Mouse (Mus musculus) limb, embryonic 15.5 days (tissue): ENCODE measurements around the gene Fam180a. TPM values are rescaled to one million over a fixed set of nuclear protein-coding genes. Genes with fewer than 3 reads are reported as not detected.

Experiments
- ATAC-seq: fragments of 200-750 bp; cut with Nextera tagmentation; 2 replicates; pipeline ENCODE4 v1.8.0; 2017; ENCODE audit warnings: low read depth, moderate TSS enrichment; ENCODE audit not compliant: insufficient number of reproducible peaks, low FRiP score, low TSS enrichment
- H3K27ac ChIP-seq: fragments of 300-500 bp; sonication (generic); 2 replicates; pipeline ENCODE4 v1.5.1; 2015; ENCODE audit warnings: moderate library complexity, mild to moderate bottlenecking, inconsistent platforms
- H3K27me3 ChIP-seq: fragments of 300-500 bp; sonication (generic); 2 replicates; pipeline ENCODE4 v1.6.1; 2015; ENCODE audit warnings: inconsistent platforms
- H3K36me3 ChIP-seq: fragments of 300-500 bp; sonication (generic); 2 replicates; pipeline ENCODE4 v1.6.1; 2015; ENCODE audit warnings: inconsistent platforms
- H3K4me1 ChIP-seq: fragments of 300-500 bp; sonication (generic); 2 replicates; pipeline ENCODE4 v1.6.1; 2015; ENCODE audit warnings: inconsistent platforms
- H3K4me2 ChIP-seq: fragments of 300-500 bp; sonication (generic); 2 replicates; pipeline ENCODE4 v1.6.1; 2015; ENCODE audit warnings: mild to moderate bottlenecking, inconsistent platforms
- H3K4me3 ChIP-seq: fragments of 300-500 bp; sonication (generic); 2 replicates; pipeline ENCODE4 v1.5.1; 2015; ENCODE audit warnings: mild to moderate bottlenecking, inconsistent platforms
- H3K9ac ChIP-seq: fragments of 300-500 bp; sonication (generic); 2 replicates; pipeline ENCODE4 v1.6.1; 2015; ENCODE audit warnings: inconsistent platforms
- H3K9me3 ChIP-seq: fragments of 300-500 bp; sonication (generic); 2 replicates; pipeline ENCODE4 v1.6.1; 2016; ENCODE audit warnings: inconsistent platforms
- WGBS: fragments of 180-500 bp; shearing (Covaris S2); methylation state at CpG from one replicate; pipeline ENCODE4 v1.1.7; 2015; 5-methylcytosine and 5-hydroxymethylcytosine counted together
- polyA plus RNA-seq: library from polyadenylated mRNA; unstranded; fragments of >200 nt; fragmentation: Nextera tagmentation; extraction: Ambion mirVana; gene quantifications from 2 replicates; pipeline ENCODE4 v1.2.1, GENCODE M21; 2015

The Fam180a gene
- polyA plus RNA-seq, 1 experiment from 2014 or later: 6.8 TPM

GRCm38 (mm10) chr6:35338640-35339039 is 12.7 kb upstream of the Fam180a start:
- no peaks in the 10 kb centered on the region for H3K4me1 ChIP-seq
- H3K4me3 ChIP-seq: no peak overlapping the region
- H3K9me3 ChIP-seq: no peaks in the 10 kb centered on the region
- H3K9ac ChIP-seq: no peak overlapping the region
- no peak for ATAC-seq
- no peak overlapping the region for H3K27ac ChIP-seq
- H3K36me3 ChIP-seq: no peaks in the 10 kb centered on the region
- H3K27me3 ChIP-seq: no peaks in the 10 kb centered on the region
- WGBS: 42% methylated on average over 3 of the region's 3 CpGs
- no peak overlapping the region for H3K4me2 ChIP-seq

GRCm38 (mm10) chr6:35337836-35338235 is 11.9 kb upstream of the Fam180a start:
- no peaks in the 10 kb centered on the region for H3K9me3 ChIP-seq
- WGBS: 76% methylated on average over 8 of the region's 8 CpGs
- no peak for ATAC-seq
- no peak overlapping the region for H3K27ac ChIP-seq
- H3K4me1 ChIP-seq: no peaks in the 10 kb centered on the region
- H3K27me3 ChIP-seq: no peaks in the 10 kb centered on the region
- no peak overlapping the region for H3K4me2 ChIP-seq
- no peak overlapping the region for H3K4me3 ChIP-seq
- no peak overlapping the region for H3K9ac ChIP-seq
- H3K36me3 ChIP-seq: no peaks in the 10 kb centered on the region

GRCm38 (mm10) chr6:35335452-35335851 is 9.5 kb upstream of the Fam180a start:
- Histone ChIP-seq H3K4me1 (peaks cover 6% of the 10 kb centered on the region), H3K9me3 (no peaks in the 10 kb centered on the region), H3K9ac (no peak overlapping the region), H3K27me3 (no peaks in the 10 kb centered on the region), H3K4me3 (no peak overlapping the region), H3K4me2 (no peak overlapping the region), H3K36me3 (no peaks in the 10 kb centered on the region), H3K27ac (no peak overlapping the region)
- no peak for ATAC-seq
- WGBS: 58% methylated on average over 5 of the region's 5 CpGs

- Histone ChIP-seq H3K27ac (0 out of 2 replicates have a peak overlapping the region, but pooled peaks have one; percentile 11), H3K9me3 (no peaks in the 10 kb centered on the region), H3K27me3 (no peaks in the 10 kb centered on the region), H3K4me1 (peaks cover 10% of the 10 kb centered on the region), H3K9ac (no peak overlapping the region), H3K4me3 (no peak overlapping the region), H3K36me3 (no peaks in the 10 kb centered on the region), H3K4me2 (no peak overlapping the region)
- WGBS: 73% methylated on average over 4 of the region's 4 CpGs
- no peak for ATAC-seq
Observed at GRCm38 (mm10) chr6:35334278-35334677, 8.3 kb upstream of the Fam180a start.

GRCm38 (mm10) chr6:35333632-35334031 is 7.7 kb upstream of the Fam180a start:
- Histone ChIP-seq H3K27me3 (no peaks in the 10 kb centered on the region), H3K4me1 (peaks cover 10% of the 10 kb centered on the region), H3K4me3 (no peak overlapping the region), H3K9me3 (no peaks in the 10 kb centered on the region), H3K9ac (no peak overlapping the region), H3K27ac (no peak overlapping the region), H3K4me2 (no peak overlapping the region), H3K36me3 (no peaks in the 10 kb centered on the region)
- ATAC-seq: no peak
- WGBS: 51% methylated on average over 3 of the region's 3 CpGs

GRCm38 (mm10) chr6:35330834-35331233 is 4.9 kb upstream of the Fam180a start:
- Histone ChIP-seq H3K4me1 (peaks cover 22% of the 10 kb centered on the region), H3K4me2 (no peak overlapping the region), H3K9ac (no peak overlapping the region), H3K27me3 (no peaks in the 10 kb centered on the region), H3K4me3 (no peak overlapping the region), H3K27ac (no peak overlapping the region), H3K9me3 (no peaks in the 10 kb centered on the region), H3K36me3 (no peaks in the 10 kb centered on the region)
- no peak for ATAC-seq
- 41% methylated on average over 6 of the region's 6 CpGs for WGBS

GRCm38 (mm10) chr6:35329956-35330355 is 4.0 kb upstream of the Fam180a start:
- 91% methylated on average over 12 of the region's 12 CpGs for WGBS
- H3K27ac ChIP-seq: no peak overlapping the region
- no peak for ATAC-seq
- H3K4me1 ChIP-seq: peaks cover 31% of the 10 kb centered on the region
- no peaks in the 10 kb centered on the region for H3K9me3 ChIP-seq
- no peak overlapping the region for H3K9ac ChIP-seq
- H3K4me2 ChIP-seq: no peak overlapping the region
- H3K27me3 ChIP-seq: no peaks in the 10 kb centered on the region
- no peak overlapping the region for H3K4me3 ChIP-seq
- H3K36me3 ChIP-seq: no peaks in the 10 kb centered on the region

GRCm38 (mm10) chr6:35324306-35324705 is 1.6 kb downstream of the Fam180a start:
- 46% methylated on average over 9 of the region's 9 CpGs for WGBS
- peak overlapping the region; percentile 15; the same call in 1 of the 2 replicates for H3K4me2 ChIP-seq
- no peaks in the 10 kb centered on the region for H3K27me3 ChIP-seq
- no peaks in the 10 kb centered on the region for H3K9me3 ChIP-seq
- ATAC-seq: no peak
- no peak overlapping the region for H3K9ac ChIP-seq
- H3K4me3 ChIP-seq: peak overlapping the region; percentile 23
- peaks cover 39% of the 10 kb centered on the region for H3K4me1 ChIP-seq
- H3K27ac ChIP-seq: 0 out of 2 replicates have a peak overlapping the region, but pooled peaks have one; percentile 87
- H3K36me3 ChIP-seq: no peaks in the 10 kb centered on the region

GRCm38 (mm10) chr6:35323046-35323445 is 2.9 kb downstream of the Fam180a start:
- Histone ChIP-seq H3K27ac (no peak overlapping the region), H3K9ac (no peak overlapping the region), H3K9me3 (no peaks in the 10 kb centered on the region), H3K4me3 (no peak overlapping the region), H3K4me1 (peaks cover 39% of the 10 kb centered on the region), H3K36me3 (no peaks in the 10 kb centered on the region), H3K4me2 (no peak overlapping the region), H3K27me3 (no peaks in the 10 kb centered on the region)
- WGBS: 72% methylated on average over 1 of the region's 1 CpGs
- ATAC-seq: no peak

GRCm38 (mm10) chr6:35321105-35321504 is 4.8 kb downstream of the Fam180a start:
- no peaks in the 10 kb centered on the region for H3K36me3 ChIP-seq
- 77% methylated on average over 4 of the region's 4 CpGs for WGBS
- H3K27ac ChIP-seq: no peak overlapping the region
- no peak for ATAC-seq
- H3K4me1 ChIP-seq: peaks cover 29% of the 10 kb centered on the region
- no peak overlapping the region for H3K4me2 ChIP-seq
- H3K9me3 ChIP-seq: no peaks in the 10 kb centered on the region
- H3K4me3 ChIP-seq: no peak overlapping the region
- no peaks in the 10 kb centered on the region for H3K27me3 ChIP-seq
- H3K9ac ChIP-seq: no peak overlapping the region

- no peak for ATAC-seq
- 80% methylated on average over 6 of the region's 6 CpGs for WGBS
- H3K9me3 ChIP-seq: no peaks in the 10 kb centered on the region
- no peak overlapping the region for H3K4me3 ChIP-seq
- H3K27ac ChIP-seq: no peak overlapping the region
- no peak overlapping the region for H3K9ac ChIP-seq
- no peaks in the 10 kb centered on the region for H3K27me3 ChIP-seq
- no peak overlapping the region for H3K4me2 ChIP-seq
- peaks cover 17% of the 10 kb centered on the region for H3K4me1 ChIP-seq
- H3K36me3 ChIP-seq: no peaks in the 10 kb centered on the region
Observed at GRCm38 (mm10) chr6:35319850-35320249, 6.1 kb downstream of the Fam180a start.

GRCm38 (mm10) chr6:35313520-35313919 is 12.4 kb downstream of the Fam180a start:
- Histone ChIP-seq H3K36me3 (no peaks in the 10 kb centered on the region), H3K27ac (no peak overlapping the region), H3K4me3 (no peak overlapping the region), H3K4me2 (no peak overlapping the region), H3K4me1 (no peaks in the 10 kb centered on the region), H3K9me3 (no peaks in the 10 kb centered on the region), H3K9ac (no peak overlapping the region), H3K27me3 (no peaks in the 10 kb centered on the region)
- no peak for ATAC-seq
- 91% methylated on average over 8 of the region's 8 CpGs for WGBS

GRCm38 (mm10) chr6:35309406-35309805 is 16.5 kb downstream of the Fam180a start:
- H3K36me3 ChIP-seq: no peaks in the 10 kb centered on the region
- H3K27me3 ChIP-seq: no peaks in the 10 kb centered on the region
- WGBS: 53% methylated on average over 7 of the region's 7 CpGs
- no peak overlapping the region for H3K4me3 ChIP-seq
- H3K27ac ChIP-seq: no peak overlapping the region
- H3K9ac ChIP-seq: no peak overlapping the region
- no peak for ATAC-seq
- H3K4me1 ChIP-seq: no peaks in the 10 kb centered on the region
- no peaks in the 10 kb centered on the region for H3K9me3 ChIP-seq
- H3K4me2 ChIP-seq: no peak overlapping the region
